Mouse (Mus musculus) fat pad, adult 2 months (tissue): ENCODE data around the gene Tbx19.

Experiments
- DNase-seq: peaks from one replicate; pipeline ENCODE4 v3.0.0-alpha.2; 2011; ENCODE audit warnings: low read depth, low spot score; ENCODE audit errors: extremely low read depth

The Tbx19 gene

GRCm38 (mm10) chr1:165160723-165161405 is at the start of gene Tbx19:
TSS of gene Tbx19 (minus strand) at chr1:165160773.
- no peak for DNase-seq

- DNase-seq, result no peak
These were observed 45.0 kb upstream of the Tbx19 start for GRCm38 (mm10) chr1:165205591-165205990.

- no peak for DNase-seq
These were observed 43.0 kb upstream of the Tbx19 start for GRCm38 (mm10) chr1:165203488-165204035.

- DNase-seq, result no peak
These were observed 41.0 kb upstream of the Tbx19 start for GRCm38 (mm10) chr1:165201445-165202012.

DNA sequence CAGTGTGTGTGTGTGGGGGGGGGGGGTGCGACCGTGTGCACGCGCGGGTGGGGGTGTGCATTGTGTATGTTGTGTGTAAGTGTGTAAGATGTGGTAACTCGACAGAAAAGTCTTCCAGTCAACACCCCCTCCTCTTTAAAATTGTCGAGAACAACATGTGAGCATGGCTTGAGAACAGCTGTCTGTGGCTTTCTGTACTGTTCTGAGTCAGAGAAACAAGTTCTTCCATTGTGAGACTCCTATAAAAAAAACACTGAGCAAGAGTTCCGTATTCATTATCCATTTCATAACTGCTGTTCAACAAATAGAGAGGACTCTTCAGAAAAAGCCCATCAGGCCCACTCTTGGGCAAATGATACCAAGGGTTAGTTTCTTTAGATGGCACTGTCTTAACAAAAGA is 40.2 kb upstream of the Tbx19 start:
- DNase-seq, result no peak

DNA sequence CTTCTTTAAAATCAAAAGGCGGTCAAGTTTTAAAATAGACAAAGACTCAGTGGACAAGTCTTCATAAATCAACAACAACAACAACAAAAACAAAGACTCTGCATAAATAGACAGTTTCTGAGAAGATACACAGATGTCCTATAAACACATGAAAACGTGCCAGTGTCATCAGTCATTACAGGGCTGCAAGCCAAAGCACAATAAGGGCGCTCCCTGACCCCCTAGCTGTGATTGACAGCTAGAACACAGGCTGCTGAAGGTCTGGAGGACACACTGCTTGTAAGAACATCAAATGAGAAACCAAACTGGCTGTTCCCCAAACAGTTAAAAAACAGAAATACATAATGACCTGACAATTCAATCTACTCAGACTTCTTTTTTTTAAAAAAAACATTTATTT is 39.1 kb upstream of the Tbx19 start:
- no peak for DNase-seq

- no peak for DNase-seq
These were observed 38.4 kb upstream of the Tbx19 start for GRCm38 (mm10) chr1:165198951-165199350.

GRCm38 (mm10) chr1:165197875-165198274 is 37.3 kb upstream of the Tbx19 start:
- DNase-seq, result no peak

- DNase-seq, result no peak
These were observed 34.9 kb upstream of the Tbx19 start for GRCm38 (mm10) chr1:165195396-165195960.

GRCm38 (mm10) chr1:165194662-165195013 is 34.1 kb upstream of the Tbx19 start:
- DNase-seq, result no peak

DNA sequence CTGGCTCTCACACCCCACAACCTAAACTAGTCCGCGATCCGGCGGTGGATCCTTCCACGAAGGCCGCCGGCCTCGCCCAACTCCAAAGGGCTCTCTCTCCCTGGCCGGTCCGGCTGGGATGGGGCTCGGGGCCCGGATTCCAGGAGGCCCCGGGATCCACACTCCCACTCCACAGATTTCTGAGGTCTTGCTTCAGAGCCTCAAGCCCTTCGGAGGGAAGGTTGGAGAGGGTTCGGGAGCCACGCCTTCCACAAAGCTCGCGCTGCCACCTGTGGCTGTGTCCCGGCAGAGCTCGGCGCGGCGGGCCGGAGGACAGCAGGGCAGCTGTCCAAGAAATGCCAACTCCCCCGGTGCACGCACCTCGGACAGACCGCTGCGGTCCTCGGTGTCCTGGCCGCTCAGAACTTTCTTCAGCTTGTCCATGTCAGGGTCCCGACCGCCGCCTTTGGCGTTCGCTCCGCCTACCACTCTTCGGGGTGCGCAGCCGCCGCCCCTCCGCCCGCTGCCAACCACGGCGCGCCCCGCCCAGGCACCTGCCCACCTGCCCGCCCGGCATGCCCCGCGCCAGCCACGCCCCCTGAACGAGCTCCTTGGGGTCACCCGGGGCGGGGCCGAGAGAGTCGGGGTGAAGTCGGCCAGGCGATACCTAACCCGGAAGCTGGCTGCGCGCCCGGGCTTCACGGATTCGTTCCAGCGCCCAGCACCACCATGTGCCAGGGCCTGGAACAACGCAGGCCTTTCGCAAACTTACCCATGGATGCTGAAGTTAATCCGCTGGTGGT is 33.5 kb upstream of the Tbx19 start, which contains the start of gene Sft2d2:
Sft2d2 (minus strand) TSS at position 559 of the 782 bp plus-strand sequence.
- peak; percentile 55 for DNase-seq

GRCm38 (mm10) chr1:165193426-165193825 is 32.9 kb upstream of the Tbx19 start:
- DNase-seq, result no peak

DNA sequence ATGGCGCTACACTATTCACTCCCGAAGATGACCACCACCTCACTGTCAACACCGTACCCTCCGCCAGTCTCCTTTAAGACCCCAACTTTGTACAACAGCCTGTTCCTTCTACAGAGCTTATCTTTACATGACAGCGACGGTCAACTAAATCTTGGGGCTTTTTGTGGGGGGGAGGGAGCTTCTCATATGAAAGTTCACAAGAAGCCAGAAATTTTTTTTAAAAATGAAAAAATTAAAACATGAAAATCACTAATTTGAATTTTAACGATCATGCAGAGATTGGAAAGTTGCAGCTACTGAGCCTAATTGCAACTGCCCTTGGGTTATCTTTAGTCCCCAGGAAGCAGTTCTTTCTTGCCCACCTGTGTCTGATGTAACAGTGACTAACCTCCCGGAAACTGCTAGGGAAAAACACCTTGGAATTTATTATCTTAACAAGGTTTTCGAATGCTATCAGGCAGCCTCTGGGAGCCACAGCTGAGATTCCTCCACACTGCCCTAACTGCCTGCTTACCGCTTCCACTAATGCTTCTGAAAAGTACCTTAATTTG is 32.2 kb upstream of the Tbx19 start:
- DNase-seq, result no peak

GRCm38 (mm10) chr1:165192102-165192501 is 31.5 kb upstream of the Tbx19 start:
- no peak for DNase-seq

GRCm38 (mm10) chr1:165191611-165192010 is 31.0 kb upstream of the Tbx19 start:
- DNase-seq, result no peak

GRCm38 (mm10) chr1:165190571-165191273 is 30.1 kb upstream of the Tbx19 start:
- DNase-seq, result no peak

DNA sequence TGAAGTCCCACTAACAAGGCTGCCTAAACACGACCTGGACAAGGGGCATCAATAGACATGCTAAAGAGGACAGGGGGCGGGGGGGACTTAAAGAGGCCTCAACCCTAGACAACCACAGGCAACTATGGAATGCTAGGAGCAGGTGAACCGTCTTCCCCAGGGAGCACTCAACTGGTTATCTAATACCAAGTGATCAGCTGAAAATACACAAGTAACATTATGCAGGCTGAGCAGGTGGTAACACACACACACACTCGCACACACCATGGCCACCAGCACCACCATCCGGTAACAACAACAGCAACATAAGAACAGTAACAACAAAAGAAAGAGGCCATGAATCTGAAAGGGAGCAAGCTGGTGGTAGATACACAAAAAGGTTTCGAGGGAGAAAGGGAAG is 29.5 kb upstream of the Tbx19 start:
- no peak for DNase-seq

- no peak for DNase-seq
These were observed 28.4 kb upstream of the Tbx19 start for GRCm38 (mm10) chr1:165188806-165189580.

DNA sequence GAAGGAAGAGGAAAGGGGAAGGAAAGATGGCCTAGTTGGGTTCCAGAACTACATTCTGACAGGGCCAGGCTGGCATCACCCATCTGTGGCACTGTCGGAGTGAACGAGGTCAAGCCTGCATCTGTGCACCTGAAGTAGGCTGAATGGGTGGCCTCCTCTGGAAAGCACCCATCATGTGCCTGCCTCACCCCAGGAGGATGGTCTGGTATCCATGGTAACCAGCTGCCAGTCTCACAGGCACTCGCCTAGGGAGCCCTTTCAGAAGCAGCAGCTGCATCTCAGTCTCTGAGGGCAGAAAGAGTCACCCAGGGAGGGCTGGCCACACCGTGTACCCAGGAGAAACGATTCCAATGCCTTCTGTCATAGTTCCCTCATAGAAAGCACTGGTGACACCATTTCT is 26.8 kb upstream of the Tbx19 start:
- DNase-seq, result no peak

- DNase-seq, result no peak
These were observed 25.9 kb upstream of the Tbx19 start for GRCm38 (mm10) chr1:165186491-165186890.
